Mouse (Mus musculus) hindbrain, embryonic 16.5 days (tissue): ENCODE data around the gene Dhrs11. TPM values are rescaled to one million over a fixed set of nuclear protein-coding genes. Genes with fewer than 3 reads are reported as not detected.
A peak's percentile ranks its signal among the peaks of the same experiment; 100 is the strongest.

Experiments used
- ATAC-seq: fragments of 200-750 bp; cut with Nextera tagmentation; 2 replicates; pipeline ENCODE4 v1.8.0; 2017; ENCODE audit warnings: moderate TSS enrichment, moderate library complexity
- H3K27ac ChIP-seq: fragments of 300-500 bp; sonication (generic); 2 replicates; pipeline ENCODE4 v1.5.1; 2014; ENCODE audit warnings: low read depth, mild to moderate bottlenecking, control low read depth, low read length, moderate library complexity
- H3K27me3 ChIP-seq: fragments of 300-500 bp; sonication (generic); replicated peaks from 2 replicates; pipeline ENCODE4 v1.6.1; 2014; ENCODE audit warnings: low read length; ENCODE audit not compliant: control insufficient read depth, insufficient read depth
- H3K36me3 ChIP-seq: fragments of 300-500 bp; sonication (generic); 2 replicates; pipeline ENCODE4 v1.6.1; 2014; ENCODE audit warnings: mild to moderate bottlenecking, low read length, moderate library complexity, mixed read lengths; ENCODE audit not compliant: control insufficient read depth, insufficient read depth
- H3K4me1 ChIP-seq: fragments of 300-500 bp; sonication (generic); 2 replicates; pipeline ENCODE4 v1.6.1; 2014; ENCODE audit warnings: low read depth, low read length; ENCODE audit not compliant: control insufficient read depth, insufficient read depth
- H3K4me2 ChIP-seq: fragments of 300-500 bp; sonication (generic); 2 replicates; pipeline ENCODE4 v1.6.1; 2014; ENCODE audit warnings: mild to moderate bottlenecking, low read length, control low read depth, moderate library complexity
- H3K4me3 ChIP-seq: fragments of 300-500 bp; sonication (generic); 2 replicates; pipeline ENCODE4 v1.5.1; 2014; ENCODE audit warnings: mild to moderate bottlenecking, low read length, control low read depth, moderate library complexity
- H3K9ac ChIP-seq: fragments of 300-500 bp; sonication (generic); 2 replicates; pipeline ENCODE4 v1.6.1; 2014; ENCODE audit warnings: low read depth, mild to moderate bottlenecking, control low read depth, low read length, moderate library complexity
- H3K9me3 ChIP-seq: fragments of 300-500 bp; sonication (generic); 2 replicates; pipeline ENCODE4 v1.6.1; 2014; ENCODE audit warnings: mild to moderate bottlenecking, low read length, moderate library complexity; ENCODE audit not compliant: control insufficient read depth
- WGBS: fragments of 180-500 bp; shearing (Covaris S2); extraction: QIAGEN DNeasy Blood & Tissue Kit; methylation state at CpG from one replicate; pipeline ENCODE4 v1.1.7; 2014; 5-methylcytosine and 5-hydroxymethylcytosine counted together
- polyA plus RNA-seq: library from polyadenylated mRNA; unstranded; fragments of >200 nt; fragmentation: Nextera tagmentation; extraction: Ambion mirVana; gene quantifications from 2 replicates; pipeline ENCODE4 v1.2.1, GENCODE M21; 2015

Dhrs11 gene
- polyA plus RNA-seq, 1 experiment from 2014 or later, result 11.1 TPM

- Histone ChIP-seq H3K27ac (no peak overlapping the region), H3K4me1 (peaks cover 7% of the 10 kb centered on the region), H3K9ac (no peak overlapping the region), H3K9me3 (no peaks in the 10 kb centered on the region), H3K4me2 (no peak overlapping the region), H3K4me3 (no peak overlapping the region), H3K27me3 (no peaks in the 10 kb centered on the region), H3K36me3 (no peaks in the 10 kb centered on the region)
- WGBS, result 54% methylated on average over 3 of the region's 3 CpGs
- ATAC-seq, result no peak
These were observed 2.6 kb downstream of the Dhrs11 start for GRCm38 (mm10) chr11:84826185-84826584.

- ATAC-seq, result no peak
- H3K4me3 ChIP-seq, result no peak overlapping the region
- no peak overlapping the region for H3K27ac ChIP-seq
- no peaks in the 10 kb centered on the region for H3K9me3 ChIP-seq
- H3K27me3 ChIP-seq, result no peaks in the 10 kb centered on the region
- H3K4me2 ChIP-seq, result no peak overlapping the region
- no peak overlapping the region for H3K9ac ChIP-seq
- H3K4me1 ChIP-seq, result peaks cover 7% of the 10 kb centered on the region
- WGBS, result 94% methylated on average over 10 of the region's 10 CpGs
- H3K36me3 ChIP-seq, result no peaks in the 10 kb centered on the region
These were observed 3.5 kb downstream of the Dhrs11 start for GRCm38 (mm10) chr11:84825261-84825807.

GRCm38 (mm10) chr11:84823484-84823897 is 5.3 kb downstream of the Dhrs11 start:
- no peak overlapping the region for H3K27ac ChIP-seq
- H3K4me3 ChIP-seq, result no peak overlapping the region
- no peak for ATAC-seq
- H3K36me3 ChIP-seq, result no peaks in the 10 kb centered on the region
- H3K27me3 ChIP-seq, result no peaks in the 10 kb centered on the region
- no peaks in the 10 kb centered on the region for H3K9me3 ChIP-seq
- WGBS, result 68% methylated on average over 10 of the region's 10 CpGs
- no peak overlapping the region for H3K9ac ChIP-seq
- no peak overlapping the region for H3K4me2 ChIP-seq
- H3K4me1 ChIP-seq, result peaks cover 11% of the 10 kb centered on the region

GRCm38 (mm10) chr11:84822487-84822886 is 6.3 kb downstream of the Dhrs11 start:
- Histone ChIP-seq H3K4me1 (peaks cover 7% of the 10 kb centered on the region), H3K9ac (no peak overlapping the region), H3K9me3 (no peaks in the 10 kb centered on the region), H3K27ac (no peak overlapping the region), H3K27me3 (no peaks in the 10 kb centered on the region), H3K4me2 (no peak overlapping the region), H3K4me3 (no peak overlapping the region), H3K36me3 (no peaks in the 10 kb centered on the region)
- ATAC-seq, result no peak
- 84% methylated on average over 5 of the region's 5 CpGs for WGBS

GRCm38 (mm10) chr11:84821131-84821770 is 7.5 kb downstream of the Dhrs11 start:
- Histone ChIP-seq H3K9ac (no peak overlapping the region), H3K27ac (no peak overlapping the region), H3K4me2 (no peak overlapping the region), H3K4me1 (peaks cover 7% of the 10 kb centered on the region), H3K36me3 (no peaks in the 10 kb centered on the region), H3K27me3 (no peaks in the 10 kb centered on the region), H3K9me3 (no peaks in the 10 kb centered on the region), H3K4me3 (no peak overlapping the region)
- ATAC-seq, result no peak
- WGBS, result 87% methylated on average over 9 of the region's 9 CpGs

GRCm38 (mm10) chr11:84818961-84819692 is 9.7 kb downstream of the Dhrs11 start, which contains the start of gene Mrm1:
Mrm1 (minus strand) TSS chr11:84819515.
- H3K4me2 ChIP-seq, result peak within 1 kb of the TSS; percentile 92
- peak within 1 kb of the TSS; percentile 76 for H3K27ac ChIP-seq
- H3K27me3 ChIP-seq, result no peaks in the 10 kb centered on the region
- H3K4me1 ChIP-seq, result peaks cover 4% of the 10 kb centered on the region; the same call in 1 of the 2 replicates
- peak; percentile 85 for ATAC-seq
- no peaks in the 10 kb centered on the region for H3K9me3 ChIP-seq
- peak within 1 kb of the TSS; percentile 84 for H3K9ac ChIP-seq
- no peaks in the 10 kb centered on the region for H3K36me3 ChIP-seq
- WGBS, result 0% methylated on average over 51 of the region's 55 CpGs
- peak within 1 kb of the TSS; percentile 72 for H3K4me3 ChIP-seq

GRCm38 (mm10) chr11:84818085-84818960 is 10.5 kb downstream of the Dhrs11 start:
- 0% methylated on average over 39 of the region's 39 CpGs for WGBS
- ATAC-seq, result peak; percentile 55
- Histone ChIP-seq H3K27me3 (no peaks in the 10 kb centered on the region), H3K9me3 (no peaks in the 10 kb centered on the region), H3K9ac (peak overlapping the region; percentile 84), H3K4me2 (peak overlapping the region; percentile 92), H3K4me1 (peaks cover 4% of the 10 kb centered on the region; the same call in 1 of the 2 replicates), H3K27ac (peak overlapping the region; percentile 76), H3K36me3 (no peaks in the 10 kb centered on the region), H3K4me3 (peak overlapping the region; percentile 72)

GRCm38 (mm10) chr11:84817362-84817761 is 11.4 kb downstream of the Dhrs11 start:
- no peak for ATAC-seq
- Histone ChIP-seq H3K9ac (no peak overlapping the region), H3K27me3 (no peaks in the 10 kb centered on the region), H3K9me3 (no peaks in the 10 kb centered on the region), H3K27ac (no peak overlapping the region), H3K4me2 (no peak overlapping the region; the same call in 1 of the 2 replicates), H3K4me3 (no peak overlapping the region), H3K4me1 (peaks cover 4% of the 10 kb centered on the region; the same call in 1 of the 2 replicates), H3K36me3 (peaks cover 3% of the 10 kb centered on the region; the same call in 1 of the 2 replicates)
- 89% methylated on average over 6 of the region's 6 CpGs for WGBS
